Mouse (Mus musculus) kidney, embryonic 15.5 days (tissue): Measurements from ENCODE around the gene Tgm4. TPM values are rescaled to one million over a fixed set of nuclear protein-coding genes. Genes with fewer than 3 reads are reported as not detected.

Experiments
- ATAC-seq: fragments of 200-750 bp; cut with Nextera tagmentation; replicated peaks from 2 replicates; pipeline ENCODE4 v1.8.0; 2017; ENCODE audit warnings: moderate TSS enrichment; ENCODE audit not compliant: low FRiP score
- H3K27ac ChIP-seq: fragments of 300-500 bp; sonication (generic); 2 replicates; pipeline ENCODE4 v1.5.1; 2015; ENCODE audit warnings: mild to moderate bottlenecking, inconsistent platforms
- H3K27me3 ChIP-seq: fragments of 300-500 bp; sonication (generic); 2 replicates; pipeline ENCODE4 v1.6.1; 2015; ENCODE audit warnings: inconsistent platforms
- H3K36me3 ChIP-seq: fragments of 300-500 bp; sonication (generic); 2 replicates; pipeline ENCODE4 v1.6.1; 2015; ENCODE audit warnings: inconsistent platforms
- H3K4me1 ChIP-seq: fragments of 300-500 bp; sonication (generic); 2 replicates; pipeline ENCODE4 v1.6.1; 2015; ENCODE audit warnings: inconsistent platforms
- H3K4me2 ChIP-seq: fragments of 300-500 bp; sonication (generic); 2 replicates; pipeline ENCODE4 v1.6.1; 2015; ENCODE audit warnings: moderate library complexity, mild to moderate bottlenecking, inconsistent platforms
- H3K4me3 ChIP-seq: fragments of 300-500 bp; sonication (generic); replicated peaks from 2 replicates; pipeline ENCODE4 v1.5.1; 2015; ENCODE audit warnings: mild to moderate bottlenecking, inconsistent platforms
- H3K9ac ChIP-seq: fragments of 300-500 bp; sonication (generic); 2 replicates; pipeline ENCODE4 v1.6.1; 2015; ENCODE audit warnings: mild to moderate bottlenecking, inconsistent platforms
- H3K9me3 ChIP-seq: fragments of 300-500 bp; sonication (generic); replicated peaks from 2 replicates; pipeline ENCODE4 v1.6.1; 2016; ENCODE audit warnings: inconsistent platforms
- WGBS: fragments of 180-500 bp; shearing (Covaris S2); methylation state at CpG from one replicate; pipeline ENCODE4 v1.1.7; 2015; ENCODE audit warnings: mixed read lengths; 5-methylcytosine and 5-hydroxymethylcytosine counted together
- polyA plus RNA-seq: library from polyadenylated mRNA; unstranded; fragments of >200 nt; fragmentation: Nextera tagmentation; extraction: Ambion mirVana; gene quantifications from 2 replicates; pipeline ENCODE4 v1.2.1, GENCODE M21; 2015

Gene Tgm4
- polyA plus RNA-seq = 0.41 and 0.70 TPM in 2 replicates

DNA sequence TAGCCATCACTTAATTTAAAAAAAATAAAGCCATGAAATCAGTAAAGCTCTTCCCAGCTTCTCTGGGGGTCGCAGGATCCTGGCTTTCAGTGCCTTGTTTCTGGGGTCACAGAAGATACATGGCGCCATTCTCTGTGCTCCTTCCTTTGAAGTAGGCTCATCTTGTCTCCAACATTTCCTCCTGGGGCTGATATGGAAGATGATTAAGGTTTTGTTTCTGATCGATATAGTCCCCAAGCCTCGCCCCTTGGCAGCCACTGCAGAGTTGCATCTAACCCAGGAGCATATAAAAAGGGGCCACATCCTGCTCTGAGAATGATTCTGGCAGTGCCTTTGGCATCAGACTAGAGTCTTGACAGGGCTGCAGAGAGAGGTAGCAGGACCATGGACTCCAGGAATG lies at the start of gene Tgm4:
Gene Tgm4, plus strand, starts transcription at position 301 of the 400 bp plus-strand sequence.
- WGBS = 87% methylated on average over 4 of the region's 4 CpGs
- Histone ChIP-seq H3K9me3 (no peaks in the 10 kb centered on the region), H3K27me3 (no peaks in the 10 kb centered on the region), H3K4me1 (no peaks in the 10 kb centered on the region), H3K9ac (no peak within 1 kb of the TSS), H3K4me2 (no peak within 1 kb of the TSS), H3K27ac (no peak within 1 kb of the TSS), H3K36me3 (no peaks in the 10 kb centered on the region), H3K4me3 (no peak within 1 kb of the TSS)
- ATAC-seq = no peak

DNA sequence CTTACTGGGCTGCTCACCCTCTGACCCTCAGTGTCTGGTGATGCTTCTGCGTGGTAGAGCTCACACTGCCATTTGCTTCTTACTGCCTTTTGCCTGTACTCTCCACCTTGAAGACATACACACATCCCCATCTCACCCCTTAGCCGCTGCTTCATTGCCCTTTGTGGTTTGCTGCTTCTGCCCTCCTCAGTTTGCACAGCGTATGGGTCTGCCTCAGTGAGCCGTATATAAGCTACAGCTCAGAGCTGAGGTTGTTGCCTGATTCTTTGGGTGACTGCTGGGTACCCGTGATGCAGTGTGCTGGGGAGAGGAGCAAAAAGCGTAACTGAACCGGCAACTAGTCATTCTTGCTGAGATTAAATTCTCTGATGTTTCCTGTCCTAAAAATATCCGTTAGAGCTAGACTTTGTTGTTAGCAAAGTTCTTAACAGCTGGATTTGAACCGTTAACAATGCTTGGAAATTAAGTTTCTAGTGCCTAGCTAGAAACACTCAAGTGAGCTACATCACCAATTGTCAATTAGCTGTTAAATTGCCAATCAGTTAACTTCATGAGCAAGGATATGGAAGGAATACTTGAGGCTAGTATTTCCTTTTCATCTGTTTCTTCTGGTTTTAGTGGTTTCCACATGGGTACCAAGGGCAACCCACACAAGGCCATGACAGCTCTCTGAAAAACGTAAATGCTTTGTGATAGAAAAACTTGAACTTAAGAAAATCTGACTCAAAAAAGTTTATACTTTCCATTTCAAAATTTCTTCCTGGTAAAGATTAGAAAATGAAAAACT lies 35.9 kb upstream of the Tgm4 start:
- peaks cover 90% of the 10 kb centered on the region for H3K36me3 ChIP-seq
- no peak for ATAC-seq

DNA sequence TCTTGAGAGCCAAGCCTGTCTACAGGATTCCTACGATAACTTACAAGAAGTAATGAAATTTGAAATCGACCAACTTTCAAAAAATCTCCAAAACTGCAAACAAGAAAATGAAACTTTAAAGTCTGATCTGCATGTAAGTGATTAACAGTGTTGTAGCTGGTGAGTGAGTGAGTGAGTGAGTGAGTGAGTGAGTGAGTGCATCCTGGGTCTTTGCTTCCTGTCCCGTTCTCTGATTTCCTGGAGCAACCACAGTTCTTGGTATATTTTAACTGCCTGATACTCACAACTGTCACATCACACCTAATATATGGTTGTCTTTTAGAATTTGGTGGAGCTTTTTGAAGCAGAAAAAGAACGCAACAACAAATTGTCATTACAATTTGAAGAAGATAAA lies 35.3 kb upstream of the Tgm4 start:
- Histone ChIP-seq H3K9me3 (no peaks in the 10 kb centered on the region), H3K4me1 (no peaks in the 10 kb centered on the region), H3K27ac (no peak overlapping the region), H3K36me3 (peaks cover 89% of the 10 kb centered on the region), H3K9ac (no peak overlapping the region), H3K4me3 (no peak overlapping the region), H3K27me3 (no peaks in the 10 kb centered on the region), H3K4me2 (no peak overlapping the region)
- no peak for ATAC-seq
- 97% methylated on average over 4 of the region's 4 CpGs for WGBS

More for the DNA sequence above, 35.9 kb upstream of the Tgm4 start:
- Histone ChIP-seq H3K9ac (no peak overlapping the region), H3K4me2 (no peak overlapping the region), H3K4me3 (no peak overlapping the region), H3K27me3 (no peaks in the 10 kb centered on the region), H3K9me3 (no peaks in the 10 kb centered on the region), H3K4me1 (no peaks in the 10 kb centered on the region), H3K27ac (no peak overlapping the region)
- WGBS = 93% methylated on average over 10 of the region's 10 CpGs

DNA sequence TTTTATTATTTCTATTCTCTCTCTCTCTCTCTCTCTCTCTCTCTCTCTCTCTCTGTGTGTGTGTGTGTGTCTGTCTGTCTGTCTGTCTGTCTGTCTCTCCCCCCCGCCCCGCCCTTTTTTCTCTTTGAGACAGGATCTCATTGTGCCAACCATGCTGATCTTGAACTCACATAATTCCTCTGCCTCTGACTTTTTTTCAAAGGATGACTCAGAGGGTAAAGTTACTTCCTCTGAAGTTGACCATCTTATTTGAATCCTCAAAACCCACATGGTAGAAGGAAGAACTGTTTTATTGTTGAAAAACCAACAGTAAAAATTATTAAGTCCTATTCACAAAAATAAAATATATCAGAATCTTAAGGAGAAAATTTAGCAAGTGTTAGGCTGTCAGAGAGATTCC lies 29.8 kb upstream of the Tgm4 start:
- ATAC-seq = no peak
- Histone ChIP-seq H3K4me2 (no peak overlapping the region), H3K4me1 (no peaks in the 10 kb centered on the region), H3K4me3 (no peak overlapping the region), H3K9me3 (no peaks in the 10 kb centered on the region), H3K36me3 (peaks cover 94% of the 10 kb centered on the region), H3K27me3 (no peaks in the 10 kb centered on the region), H3K27ac (no peak overlapping the region), H3K9ac (no peak overlapping the region)
- WGBS = no CpG with 5 or more reads among the region's 2 CpGs

DNA sequence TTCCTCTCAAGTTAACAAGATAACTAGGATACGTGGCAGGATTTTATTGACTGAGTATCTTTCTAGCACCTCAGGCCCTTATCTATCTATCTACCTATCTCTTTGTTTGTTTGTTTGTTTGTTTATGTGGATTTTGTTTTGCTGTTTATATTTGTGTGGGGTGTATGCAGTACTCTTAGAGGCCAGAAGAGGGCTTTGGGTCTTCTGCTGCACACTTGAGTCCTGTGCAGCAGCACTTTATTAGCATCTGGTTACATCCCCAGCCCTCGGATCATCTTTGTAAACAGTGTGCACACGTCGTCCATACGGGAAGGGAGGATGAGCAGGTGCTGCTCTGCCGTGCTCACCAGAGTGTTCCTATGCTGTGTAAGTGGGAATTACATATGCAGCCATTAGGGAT lies 28.5 kb upstream of the Tgm4 start:
- Histone ChIP-seq H3K27ac (no peak overlapping the region), H3K4me3 (no peak overlapping the region), H3K4me2 (no peak overlapping the region), H3K27me3 (no peaks in the 10 kb centered on the region), H3K4me1 (no peaks in the 10 kb centered on the region), H3K36me3 (peaks cover 94% of the 10 kb centered on the region), H3K9ac (no peak overlapping the region), H3K9me3 (no peaks in the 10 kb centered on the region)
- WGBS = 77% methylated on average over 6 of the region's 6 CpGs
- ATAC-seq = no peak

DNA sequence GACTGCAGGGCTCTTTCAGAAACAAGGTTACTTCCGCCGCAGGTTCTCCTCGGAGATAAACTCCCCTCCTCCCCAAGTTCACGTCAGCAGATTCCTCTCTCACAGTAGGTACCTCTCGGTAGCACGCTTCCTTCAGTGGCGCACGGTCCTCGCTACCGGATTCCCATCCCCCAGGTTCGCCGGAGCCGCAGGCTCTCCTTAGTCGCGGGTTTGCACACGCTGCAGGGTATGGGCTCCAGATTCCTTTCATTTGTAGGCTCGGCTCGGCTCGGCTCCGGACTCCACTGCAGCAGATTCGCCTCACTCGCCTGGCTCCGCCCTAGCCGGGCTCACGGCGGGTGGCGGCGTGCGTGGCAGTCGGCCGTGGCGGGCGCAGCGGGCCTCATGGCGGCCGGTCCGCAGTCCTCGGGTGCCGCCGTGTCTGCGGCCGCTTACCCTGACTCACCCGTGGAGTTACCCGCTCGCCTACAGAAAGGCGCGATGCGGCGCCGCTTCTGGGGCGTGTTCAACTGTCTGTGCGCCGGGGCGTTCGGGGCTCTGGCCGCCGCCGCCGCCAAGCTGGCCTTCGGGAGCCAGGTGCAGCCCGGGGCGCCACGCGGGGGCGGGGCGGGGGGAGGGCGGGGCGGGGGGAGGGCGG lies 13.4 kb upstream of the Tgm4 start, which contains the start of gene Tmem42:
Gene Tmem42, plus strand, starts transcription at position 332 of the 637 bp plus-strand sequence.
- peak within 1 kb of the TSS; percentile 73 for H3K9ac ChIP-seq
- peak; percentile 99 for ATAC-seq
- peaks cover 26% of the 10 kb centered on the region for H3K36me3 ChIP-seq
- peaks cover 19% of the 10 kb centered on the region for H3K4me1 ChIP-seq
- peak within 1 kb of the TSS; percentile 76 for H3K4me3 ChIP-seq
- peak within 1 kb of the TSS; percentile 94 for H3K27ac ChIP-seq
- H3K9me3 ChIP-seq = no peaks in the 10 kb centered on the region
- H3K27me3 ChIP-seq = no peaks in the 10 kb centered on the region
- peak within 1 kb of the TSS; percentile 82 for H3K4me2 ChIP-seq
- WGBS = under 1% methylated on average over 54 of the region's 69 CpGs

DNA sequence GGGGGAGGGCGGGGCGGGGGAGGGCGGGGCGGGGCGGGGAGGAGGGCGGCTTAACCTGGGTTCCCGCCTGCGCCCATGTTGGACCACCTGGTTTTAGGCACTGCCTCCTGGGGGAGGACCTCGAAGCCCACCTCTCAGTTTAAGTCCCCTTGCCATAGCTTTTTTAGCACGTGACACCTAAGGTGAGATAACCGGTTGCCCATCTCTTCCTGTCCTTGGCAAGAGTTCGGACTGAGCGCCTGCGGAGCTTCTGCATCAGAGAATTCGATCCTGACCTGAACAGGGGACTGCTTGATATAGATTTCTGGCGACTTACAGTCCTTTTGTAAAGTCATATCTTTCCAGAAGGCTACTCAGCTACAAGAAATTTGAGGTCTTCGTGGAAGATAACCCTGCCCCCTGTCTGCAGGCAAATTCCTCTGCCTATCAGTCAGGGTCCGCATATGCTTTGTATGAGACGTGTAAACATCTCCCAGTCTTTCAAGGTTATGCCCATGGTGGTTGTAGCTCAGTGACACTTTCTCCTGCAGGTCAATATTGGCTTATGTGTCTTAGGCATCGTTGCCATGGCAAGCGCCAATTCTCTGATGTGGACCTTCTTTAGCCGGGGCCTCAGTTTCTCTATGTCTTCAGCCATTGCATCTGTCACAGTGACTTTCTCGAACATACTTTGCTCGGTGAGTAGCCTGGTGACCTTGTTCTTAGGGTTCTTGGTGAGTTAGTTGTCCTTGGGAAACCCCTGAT lies 12.7 kb upstream of the Tgm4 start:
- Histone ChIP-seq H3K27ac (no peak overlapping the region), H3K9me3 (no peaks in the 10 kb centered on the region), H3K36me3 (peaks cover 19% of the 10 kb centered on the region), H3K9ac (0 out of 2 replicates have a peak overlapping the region, but pooled peaks have one; percentile 35), H3K4me2 (peak overlapping the region; percentile 82), H3K4me1 (peaks cover 19% of the 10 kb centered on the region), H3K4me3 (peak overlapping the region; percentile 76), H3K27me3 (no peaks in the 10 kb centered on the region)
- WGBS = 30% methylated on average over 23 of the region's 24 CpGs
- no peak; the same call in 1 of the 2 replicates for ATAC-seq

DNA sequence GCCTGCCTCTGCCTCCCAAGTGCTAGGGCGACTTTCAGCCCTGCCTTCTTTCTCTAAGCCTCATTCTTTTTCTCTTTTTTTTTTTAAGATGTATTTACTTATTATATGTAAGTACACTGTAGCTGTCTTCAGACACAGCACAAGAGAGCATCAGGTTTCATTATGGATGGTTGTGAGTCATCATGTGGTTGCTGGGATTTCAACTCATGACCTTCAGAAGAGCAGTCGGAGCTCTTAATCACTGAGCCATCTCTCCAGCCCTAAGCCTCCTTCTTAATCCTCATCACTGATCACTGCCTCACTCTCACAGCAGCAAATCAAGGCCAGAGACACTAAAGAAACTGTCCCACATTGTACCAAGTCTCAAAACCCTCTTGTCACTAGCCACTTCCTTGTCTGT lies 10.3 kb upstream of the Tgm4 start:
- ATAC-seq = no peak
- Histone ChIP-seq H3K27me3 (no peaks in the 10 kb centered on the region), H3K4me1 (peaks cover 18% of the 10 kb centered on the region), H3K4me3 (no peak overlapping the region), H3K36me3 (no peaks in the 10 kb centered on the region), H3K9me3 (no peaks in the 10 kb centered on the region), H3K27ac (no peak overlapping the region), H3K9ac (no peak overlapping the region), H3K4me2 (no peak overlapping the region)
- 83% methylated on average over 2 of the region's 2 CpGs for WGBS

DNA sequence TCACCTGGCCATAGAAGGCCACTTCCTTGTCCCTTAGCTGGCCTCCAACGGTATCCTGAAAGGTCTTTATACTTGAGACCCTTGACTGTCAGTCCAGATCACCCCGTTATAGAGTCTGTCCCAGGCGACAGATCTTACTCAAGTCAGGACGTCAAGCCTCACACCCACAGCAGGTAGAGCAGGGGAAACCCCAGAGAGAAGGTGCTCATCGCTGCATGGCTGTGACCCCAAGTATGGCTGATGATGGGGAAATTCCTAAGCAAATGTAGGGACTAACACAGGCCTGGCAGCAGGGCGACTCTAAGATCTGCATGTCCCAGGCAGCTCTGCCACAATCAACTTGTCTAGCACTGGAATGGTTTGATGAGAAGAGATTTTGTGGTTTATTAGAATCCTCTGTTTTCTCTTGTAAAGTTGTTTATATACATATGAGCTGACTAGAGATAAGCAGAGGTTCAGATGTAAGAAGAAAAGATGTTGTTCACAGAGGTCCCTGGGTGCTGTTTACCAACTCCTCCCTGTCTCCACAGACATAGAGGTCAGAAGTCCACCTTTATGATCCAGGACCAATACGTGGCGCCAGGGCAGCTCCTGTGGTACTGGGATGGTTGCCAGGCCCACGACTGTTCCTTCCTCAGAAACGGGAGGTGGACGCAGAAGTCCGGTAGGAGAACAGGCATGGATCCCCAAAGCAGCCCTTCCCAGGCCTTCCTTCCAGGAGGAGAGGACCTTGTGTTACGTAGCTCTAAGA lies 2.9 kb upstream of the Tgm4 start:
- Histone ChIP-seq H3K9ac (no peak overlapping the region), H3K4me2 (no peak overlapping the region), H3K27ac (no peak overlapping the region), H3K27me3 (no peaks in the 10 kb centered on the region), H3K36me3 (no peaks in the 10 kb centered on the region), H3K4me1 (no peaks in the 10 kb centered on the region), H3K4me3 (no peak overlapping the region), H3K9me3 (no peaks in the 10 kb centered on the region)
- 80% methylated on average over 13 of the region's 13 CpGs for WGBS
- no peak for ATAC-seq

DNA sequence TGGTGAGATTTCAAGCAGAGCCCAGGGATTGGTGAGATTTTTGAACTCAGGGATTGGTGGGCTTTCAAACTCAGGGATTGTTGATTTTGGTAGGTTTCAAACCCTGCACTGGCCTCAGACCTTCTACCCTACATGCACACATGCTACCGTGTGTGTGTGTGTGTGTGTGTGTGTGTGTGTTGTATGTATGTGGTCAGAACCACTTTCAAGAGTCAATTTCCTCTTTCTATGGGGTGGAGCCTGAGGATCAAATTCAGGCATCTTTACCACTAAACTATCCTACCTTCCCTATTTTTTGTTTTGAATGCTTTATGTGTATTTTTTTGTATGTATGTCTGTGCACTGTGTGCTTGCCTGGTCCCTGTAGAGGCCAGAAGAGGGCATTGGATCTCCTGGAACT lies 13.1 kb downstream of the Tgm4 start:
- H3K27ac ChIP-seq = no peak overlapping the region
- H3K9ac ChIP-seq = no peak overlapping the region
- no peaks in the 10 kb centered on the region for H3K36me3 ChIP-seq
- no peak overlapping the region for H3K4me2 ChIP-seq
- H3K4me1 ChIP-seq = no peaks in the 10 kb centered on the region
- ATAC-seq = no peak
- no peaks in the 10 kb centered on the region for H3K9me3 ChIP-seq
- no peaks in the 10 kb centered on the region for H3K27me3 ChIP-seq
- WGBS = 86% methylated on average over 1 of the region's 1 CpGs
- H3K4me3 ChIP-seq = no peak overlapping the region

DNA sequence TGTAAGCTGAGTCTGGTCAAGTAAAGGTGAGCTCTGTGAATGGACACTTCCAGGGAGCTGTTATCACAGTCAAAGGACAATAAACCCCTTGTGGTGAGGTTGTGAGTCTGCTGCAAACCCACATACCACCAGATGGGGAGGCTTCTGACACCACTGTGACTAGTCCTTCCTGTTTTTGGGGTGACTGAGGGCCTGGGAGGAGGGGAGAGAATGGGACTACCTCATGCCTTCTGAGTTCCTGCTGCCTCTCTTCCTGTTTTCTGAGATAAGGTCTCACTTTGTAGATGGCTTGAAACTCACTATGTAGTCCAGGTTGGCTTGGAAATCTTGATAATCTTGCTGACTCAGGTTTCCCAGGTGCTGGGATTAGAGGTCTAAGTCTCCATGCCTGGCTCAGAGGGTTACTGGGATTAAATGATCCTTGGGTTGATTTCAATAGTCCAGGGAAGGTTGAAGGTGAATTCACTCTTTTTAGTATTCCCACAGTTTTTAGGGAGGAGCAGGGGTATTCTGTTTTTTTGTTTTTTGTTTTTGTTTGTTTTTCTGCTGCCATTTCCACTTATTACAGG lies 24.3 kb downstream of the Tgm4 start:
- Histone ChIP-seq H3K4me3 (no peak overlapping the region), H3K36me3 (no peaks in the 10 kb centered on the region), H3K27ac (no peak overlapping the region), H3K27me3 (no peaks in the 10 kb centered on the region), H3K4me2 (no peak overlapping the region), H3K4me1 (no peaks in the 10 kb centered on the region), H3K9me3 (no peaks in the 10 kb centered on the region), H3K9ac (no peak overlapping the region)
- no peak for ATAC-seq
